Mouse (Mus musculus): ENCODE data around the gene Osgin1.

- no peak for TF ChIP-seq EP300 (optimal IDR thresholded peaks at IDR 0.05)
- TF ChIP-seq CTCF (IDR thresholded peaks at IDR 0.05; ENCODE audit: low read depth): no peak
Measured at GRCm38 (mm10) chr8:119398558-119398957, 35.4 kb upstream of the Osgin1 start.
